ENCODE assay signal across 8 mouse cellular contexts in genomic region chrX:103067730-103068621, GRCm38 (mm10).
DNase-seq lines count a peak whose midpoint lies in the region; ATAC-seq lines count a peak whose summit lies in the region.
"Not testable (repeated sequence)": the region's sequence is repeated elsewhere in the genome, so short reads cannot be mapped to it uniquely, and the experiment has no call there.

No protein-coding gene starts in this region.

- not testable (repeated sequence) for H3K27ac ChIP-seq in forebrain, embryonic 14.5 days (ENCODE audit: low read depth, low read length); hindbrain, embryonic 11.5 days (ENCODE audit: low read depth, low read length); intestine, embryonic 15.5 days; limb, embryonic 11.5 days (replicated peaks; ENCODE audit: low read depth, low read length); midbrain, embryonic 11.5 days (ENCODE audit: low read depth, low read length); neural tube, embryonic 12.5 days; stomach, embryonic 16.5 days (ENCODE audit: low read length)

- H3K4me3 ChIP-seq in forebrain, embryonic 14.5 days (ENCODE audit: low read depth, low read length); hindbrain, embryonic 11.5 days (ENCODE audit: low read depth, low read length); intestine, embryonic 15.5 days (replicated peaks); limb, embryonic 11.5 days (ENCODE audit: low read depth, low read length); midbrain, embryonic 11.5 days (ENCODE audit: low read depth, low read length); neural tube, embryonic 12.5 days; stomach, embryonic 16.5 days (replicated peaks; ENCODE audit: low read length): not testable (repeated sequence)

- DNase-seq in forebrain, embryonic 14.5 days (ENCODE audit: low spot score); hindbrain, embryonic 11.5 days (ENCODE audit: low spot score); limb, embryonic 11.5 days (ENCODE audit: low spot score); midbrain, embryonic 11.5 days (ENCODE audit: low spot score, missing footprints): not testable (repeated sequence)

- not testable (repeated sequence) for H3K4me2 ChIP-seq in forebrain, embryonic 14.5 days (ENCODE audit: low read length); hindbrain, embryonic 11.5 days (replicated peaks; ENCODE audit: low read depth, low read length); intestine, embryonic 15.5 days (replicated peaks); limb, embryonic 11.5 days (ENCODE audit: low read depth, severe bottlenecking); midbrain, embryonic 11.5 days; neural tube, embryonic 12.5 days (replicated peaks); stomach, embryonic 16.5 days (ENCODE audit: low read depth, low read length)

- not testable (repeated sequence) for H3K36me3 ChIP-seq in forebrain, embryonic 14.5 days (ENCODE audit: control insufficient read depth, insufficient read depth, low read length); hindbrain, embryonic 11.5 days (ENCODE audit: control insufficient read depth, insufficient read depth, low read length); intestine, embryonic 15.5 days; limb, embryonic 11.5 days (ENCODE audit: control insufficient read depth, insufficient read depth, low read length); midbrain, embryonic 11.5 days (ENCODE audit: control insufficient read depth, insufficient read depth, low read length); neural tube, embryonic 12.5 days; stomach, embryonic 16.5 days (ENCODE audit: control insufficient read depth, insufficient read depth, low read length)

- not testable (repeated sequence) for H3K9ac ChIP-seq in forebrain, embryonic 14.5 days (ENCODE audit: low read length); hindbrain, embryonic 11.5 days (ENCODE audit: low read depth, low read length); intestine, embryonic 15.5 days; limb, embryonic 11.5 days (ENCODE audit: low read length); midbrain, embryonic 11.5 days (ENCODE audit: low read length); neural tube, embryonic 12.5 days; stomach, embryonic 16.5 days (ENCODE audit: low read length)

- not testable (repeated sequence) for H3K27me3 ChIP-seq in forebrain, embryonic 14.5 days (replicated peaks; ENCODE audit: control insufficient read depth, insufficient read depth, low read length); hindbrain, embryonic 11.5 days (ENCODE audit: control insufficient read depth, insufficient read depth, low read length); intestine, embryonic 15.5 days (replicated peaks); limb, embryonic 11.5 days (ENCODE audit: control insufficient read depth, insufficient read depth, low read length); midbrain, embryonic 11.5 days (ENCODE audit: control insufficient read depth, insufficient read depth, low read length); neural tube, embryonic 12.5 days (replicated peaks); stomach, embryonic 16.5 days (ENCODE audit: control insufficient read depth, insufficient read depth, low read length)

- not testable (repeated sequence) for H3K9me3 ChIP-seq in forebrain, embryonic 14.5 days (replicated peaks; ENCODE audit: control insufficient read depth, low read length); hindbrain, embryonic 11.5 days (ENCODE audit: control insufficient read depth, low read length); intestine, embryonic 15.5 days; limb, embryonic 11.5 days (ENCODE audit: control insufficient read depth, low read length); midbrain, embryonic 11.5 days (ENCODE audit: control insufficient read depth, low read length); neural tube, embryonic 12.5 days; stomach, embryonic 16.5 days (replicated peaks; ENCODE audit: control insufficient read depth, low read length)

- H3K4me1 ChIP-seq in forebrain, embryonic 14.5 days (ENCODE audit: control insufficient read depth, insufficient read depth, low read length); hindbrain, embryonic 11.5 days (replicated peaks; ENCODE audit: control insufficient read depth, insufficient read depth, low read length); intestine, embryonic 15.5 days (replicated peaks); limb, embryonic 11.5 days (ENCODE audit: control insufficient read depth, insufficient read depth, low read length); midbrain, embryonic 11.5 days (ENCODE audit: control insufficient read depth, insufficient read depth, low read length); neural tube, embryonic 12.5 days; stomach, embryonic 16.5 days (ENCODE audit: control insufficient read depth, insufficient read depth, low read length): not testable (repeated sequence)

- ATAC-seq in common myeloid progenitor, adult 5-6 weeks (replicated peaks; ENCODE audit: low read depth, poor library complexity, severe bottlenecking): peak; percentile 20
- ATAC-seq in forebrain, embryonic 14.5 days: peak; percentile 90
- peak; percentile 83 for ATAC-seq in hindbrain, embryonic 11.5 days (ENCODE audit: low FRiP score)
- peak; percentile 73 for ATAC-seq in intestine, embryonic 15.5 days
- peak; percentile 70; the same call in 1 of the 2 replicates for ATAC-seq in limb, embryonic 11.5 days (ENCODE audit: insufficient number of reproducible peaks, low FRiP score, low TSS enrichment, low read depth)
- ATAC-seq in midbrain, embryonic 11.5 days (ENCODE audit: low FRiP score): peak; percentile 78
- ATAC-seq in neural tube, embryonic 12.5 days (ENCODE audit: low FRiP score, low read depth): peak; percentile 89
- peak; percentile 50 for ATAC-seq in stomach, embryonic 16.5 days (ENCODE audit: insufficient read depth, low FRiP score)

- WGBS in forebrain, embryonic 14.5 days: no CpG with 5 or more reads among the region's 50 CpGs
- no CpG with 5 or more reads among the region's 50 CpGs for WGBS in hindbrain, embryonic 11.5 days
- no CpG with 5 or more reads among the region's 50 CpGs for WGBS in intestine, embryonic 15.5 days
- WGBS in limb, embryonic 11.5 days: no CpG with 5 or more reads among the region's 50 CpGs
- 50% methylated on average over 2 of the region's 50 CpGs for WGBS in midbrain, embryonic 11.5 days
- WGBS in neural tube, embryonic 12.5 days: no CpG with 5 or more reads among the region's 50 CpGs
- 50% methylated on average over 2 of the region's 50 CpGs for WGBS in stomach, embryonic 16.5 days

Comparison
In these comparisons a context has a peak if more than half of its experiments do, and no peak if none do; other contexts are left out.
1. ATAC-seq: peak in every context shown above with its lines; median percentile 90 in forebrain, embryonic 14.5 days; 89 in neural tube, embryonic 12.5 days; 83 in hindbrain, embryonic 11.5 days; 78 in midbrain, embryonic 11.5 days; 73 in intestine, embryonic 15.5 days; 70 in limb, embryonic 11.5 days; 50 in stomach, embryonic 16.5 days; 20 in common myeloid progenitor, adult 5-6 weeks.